Mouse (Mus musculus): Measurements from ENCODE around the gene Mtor. TPM values are rescaled to one million over a fixed set of nuclear protein-coding genes. Genes with fewer than 3 reads are reported as not detected.
A peak's percentile ranks its signal among the peaks of the same experiment; 100 is the strongest.

Gene Mtor
- total RNA-seq (2021), result 10 to 100 TPM; 85.4 to 91.7 TPM

DNA sequence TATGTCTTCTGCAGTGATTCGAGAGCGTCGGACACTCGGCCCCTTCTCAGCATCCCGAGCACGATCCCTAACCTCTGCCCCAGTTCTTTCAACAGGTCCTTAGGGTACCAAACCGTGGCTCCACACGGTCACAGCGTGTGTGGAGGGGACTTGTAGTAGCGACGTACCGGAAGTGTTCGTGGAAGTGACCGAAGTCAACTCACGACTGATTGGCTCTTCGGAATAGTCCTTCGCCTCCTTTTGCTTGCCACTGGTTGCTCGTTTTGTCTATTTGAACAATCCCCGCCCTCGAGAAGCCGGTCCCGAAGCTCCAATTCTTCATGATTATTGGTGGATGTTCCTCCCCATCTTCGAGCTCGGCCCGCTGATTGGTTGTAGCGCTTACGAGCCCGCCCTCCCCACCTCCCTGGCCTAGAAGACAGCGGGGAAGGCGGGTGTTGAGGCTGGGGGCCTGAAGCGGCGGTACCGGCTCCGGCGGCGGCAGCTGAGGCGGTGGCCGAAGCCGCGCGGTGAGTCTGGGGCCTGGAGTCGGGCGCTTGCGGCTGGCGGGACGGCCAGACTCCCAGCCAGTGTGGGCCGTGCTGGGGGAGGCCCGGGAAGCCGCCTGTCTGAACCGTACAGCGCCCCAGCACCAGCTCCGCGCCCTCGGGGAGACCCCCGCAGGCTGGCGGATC is at the start of gene Mtor:
Gene Mtor (plus strand): TSS at position 433 of the 674 bp plus-strand sequence.
- intact Hi-C loops (cut with DNase I), result no loop called here
- DNase-seq (ENCODE audit: low spot score in 2 of 2), result peak; percentile 92 to 99

GRCm38 (mm10) chr4:148399437-148400094 is 48.8 kb upstream of the Mtor start:
- DNase-seq (ENCODE audit: low spot score in 2 of 2), result no peak
- intact Hi-C loops (cut with DNase I), result loop anchor here (5.0 kb wide), 1 partner anchor 112 kb away; the partner anchor contains the start of gene Disp3

DNA sequence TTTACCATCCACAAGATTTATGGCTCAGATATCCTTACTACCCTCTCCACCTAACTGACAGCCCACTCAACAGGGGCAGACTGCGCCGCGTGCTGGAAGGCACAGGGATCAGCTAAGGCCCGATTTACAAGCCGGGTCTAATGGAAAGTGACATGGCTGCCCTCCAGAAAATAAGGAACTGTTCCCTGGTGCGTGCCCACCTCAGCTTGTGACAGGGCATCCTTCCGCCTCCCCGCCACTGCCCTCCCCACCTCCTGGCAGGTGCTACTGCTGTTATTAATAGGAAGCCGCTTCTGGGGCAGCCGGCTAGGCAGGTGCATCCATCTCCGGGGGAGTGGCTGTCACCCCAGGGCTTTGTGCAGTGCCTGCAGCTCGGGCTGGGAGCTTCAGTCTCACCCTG is 45.0 kb upstream of the Mtor start:
- intact Hi-C loops (cut with DNase I), result no loop called here
- no peak for DNase-seq (ENCODE audit: low spot score in 2 of 2)

- intact Hi-C loops (cut with DNase I), result no loop called here
- no peak for DNase-seq (ENCODE audit: low spot score in 2 of 2)
Observed at GRCm38 (mm10) chr4:148404748-148405147, 43.7 kb upstream of the Mtor start.

GRCm38 (mm10) chr4:148405255-148405788 is 43.1 kb upstream of the Mtor start:
- intact Hi-C loops (cut with DNase I), result no loop called here
- no peak for DNase-seq (ENCODE audit: low spot score in 2 of 2)

DNA sequence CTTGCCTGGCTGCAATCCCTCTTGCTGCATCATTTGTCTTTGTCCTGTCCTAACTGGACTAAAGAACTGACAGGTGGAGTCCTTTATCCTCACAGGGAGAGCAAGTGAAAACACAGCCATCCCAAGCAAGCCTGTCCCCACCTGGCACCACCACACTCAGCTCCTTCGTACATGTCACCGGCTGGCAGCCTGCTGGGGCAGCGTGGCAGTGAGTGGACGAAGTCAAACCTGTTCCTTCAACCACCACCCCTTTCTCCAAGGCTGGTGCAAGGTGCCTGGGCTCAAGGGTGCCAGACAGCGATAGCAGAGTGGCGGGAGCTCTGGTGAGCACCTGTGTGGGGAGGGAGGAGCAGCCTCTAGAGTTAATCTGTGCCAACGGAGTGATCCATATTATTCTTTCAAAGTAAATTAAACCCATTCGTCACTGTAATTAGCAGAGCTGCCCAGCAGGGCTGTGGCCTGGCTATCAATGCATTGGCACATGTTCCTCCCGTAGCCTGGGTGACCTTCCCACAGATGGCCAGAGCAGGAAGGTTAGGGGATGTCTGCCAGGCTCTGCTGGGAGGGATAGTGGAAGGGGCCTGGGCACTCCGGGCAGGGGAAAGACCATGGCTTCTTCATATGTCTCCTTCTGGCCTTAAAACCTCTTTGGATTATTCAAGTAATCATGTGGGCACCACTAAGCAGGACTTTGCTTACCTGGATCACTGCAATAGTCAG is 40.0 kb upstream of the Mtor start:
- no peak for DNase-seq (ENCODE audit: low spot score in 2 of 2)
- intact Hi-C loops (cut with DNase I), result no loop called here

- intact Hi-C loops (cut with DNase I), result no loop called here
- no peak for DNase-seq (ENCODE audit: low spot score in 2 of 2)
Observed at GRCm38 (mm10) chr4:148415575-148415974, 32.8 kb upstream of the Mtor start.

DNA sequence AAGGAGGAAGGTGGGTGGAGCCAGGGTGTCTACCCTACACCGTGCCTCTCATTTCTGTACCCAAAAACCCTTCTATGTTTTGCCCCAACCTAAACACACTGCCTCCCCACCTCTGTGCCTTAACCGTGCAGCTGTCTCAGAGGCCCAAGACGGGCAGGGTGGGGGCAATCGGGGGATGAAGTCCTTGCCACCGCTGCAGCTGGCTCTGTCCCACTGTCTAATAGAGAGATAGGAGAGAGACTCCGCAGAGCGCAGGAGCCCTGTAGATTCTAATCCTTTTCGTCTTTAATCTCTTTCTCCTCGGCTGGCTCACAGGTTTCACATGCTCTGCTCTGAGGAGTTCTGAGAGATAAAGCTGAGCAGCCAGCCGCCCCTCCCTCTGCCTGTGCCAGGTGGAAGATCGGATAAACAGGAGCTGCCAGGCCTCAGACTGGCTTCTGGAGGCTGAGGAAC is 31.3 kb upstream of the Mtor start:
- no peak for DNase-seq (ENCODE audit: low spot score in 2 of 2)
- intact Hi-C loops (cut with DNase I), result no loop called here

- no peak for DNase-seq (ENCODE audit: low spot score in 2 of 2)
- intact Hi-C loops (cut with DNase I), result no loop called here
Observed at GRCm38 (mm10) chr4:148417559-148417958, 30.9 kb upstream of the Mtor start.

GRCm38 (mm10) chr4:148426950-148427850 is 21.2 kb upstream of the Mtor start:
- no peak for DNase-seq (ENCODE audit: low spot score in 2 of 2)
- intact Hi-C loops (cut with DNase I), result loop anchor here (5.0 kb wide), 2 partner anchors 90 to 305 kb away; no protein-coding TSS in a partner anchor

- no peak for DNase-seq (ENCODE audit: low spot score in 2 of 2)
- intact Hi-C loops (cut with DNase I), result loop anchor here (5.0 kb wide), 2 partner anchors 91 to 306 kb away; no protein-coding TSS in a partner anchor
Observed at GRCm38 (mm10) chr4:148428544-148428943, 19.9 kb upstream of the Mtor start.

GRCm38 (mm10) chr4:148429121-148429520 is 19.3 kb upstream of the Mtor start:
- DNase-seq (ENCODE audit: low spot score in 2 of 2), result no peak
- intact Hi-C loops (cut with DNase I), result loop anchor here (1.0 to 5.0 kb wide), 3 partner anchors 92 to 307 kb away; no protein-coding TSS in a partner anchor

- intact Hi-C loops (cut with DNase I), result loop anchor here (1.0 to 5.0 kb wide), 4 partner anchors 72 to 307 kb away; no protein-coding TSS in a partner anchor
Observed at GRCm38 (mm10) chr4:148429686-148430085, 18.7 kb upstream of the Mtor start.

DNA sequence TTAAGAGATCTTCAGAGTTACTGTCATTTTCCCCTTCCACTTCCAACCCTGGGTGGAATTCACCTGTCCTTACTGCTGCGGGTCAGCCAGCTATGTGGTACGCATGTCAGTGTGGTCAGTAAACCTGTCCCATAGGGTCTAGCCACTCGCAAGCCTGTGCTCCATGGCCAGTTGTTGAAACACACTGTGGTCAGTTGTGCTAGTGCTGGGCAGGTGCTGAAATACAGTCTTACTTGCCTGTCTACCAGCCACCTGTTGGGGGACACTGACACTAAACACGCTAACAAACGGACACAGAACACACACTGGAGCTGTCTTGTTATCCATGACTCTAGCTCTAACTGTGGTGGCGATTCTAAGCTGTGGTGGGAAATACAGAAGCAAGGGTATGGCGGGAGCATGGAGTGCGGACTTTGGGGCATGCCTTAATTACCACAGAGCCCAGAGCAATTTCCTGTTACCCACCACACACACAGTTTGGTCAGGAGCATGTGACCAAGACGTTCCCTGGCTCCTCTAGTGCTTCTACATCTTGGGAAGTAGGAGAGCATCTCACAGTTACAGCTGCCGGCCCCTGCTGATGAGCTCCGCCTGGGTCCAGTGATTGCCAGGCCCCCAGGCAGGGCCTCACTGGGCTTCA is 17.4 kb upstream of the Mtor start:
- DNase-seq (ENCODE audit: low spot score in 2 of 2), result no peak
- intact Hi-C loops (cut with DNase I), result loop anchor here (5.0 kb wide), 1 partner anchor 74 kb away; no protein-coding TSS in a partner anchor

More at GRCm38 (mm10) chr4:148429686-148430085, 18.7 kb upstream of the Mtor start:
- DNase-seq (ENCODE audit: low spot score in 2 of 2), result peak; percentile 55 to 65

DNA sequence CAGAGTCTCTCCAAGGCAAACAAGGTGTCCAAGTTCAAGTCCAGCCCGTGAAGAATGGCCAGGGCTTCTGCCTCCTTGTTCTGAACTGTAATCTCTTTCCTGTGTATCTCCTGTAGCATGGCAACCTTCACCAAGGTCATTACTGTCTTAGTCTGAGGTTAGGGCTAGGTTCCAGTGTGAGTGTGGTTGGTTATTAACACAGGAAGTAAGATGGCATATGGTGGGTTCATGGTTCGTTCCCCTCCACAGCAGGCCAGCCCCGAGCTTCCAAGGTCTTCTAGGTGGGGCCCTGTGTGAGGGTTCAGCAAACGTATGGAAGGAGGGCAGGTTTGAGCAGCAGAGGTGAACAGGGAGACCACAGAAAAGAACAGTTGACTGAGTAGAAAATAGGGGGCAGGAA is 15.9 kb upstream of the Mtor start:
- intact Hi-C loops (cut with DNase I), result loop anchor here (5.0 kb wide), 1 partner anchor 75 kb away; no protein-coding TSS in a partner anchor
- no peak for DNase-seq (ENCODE audit: low spot score in 2 of 2)

DNA sequence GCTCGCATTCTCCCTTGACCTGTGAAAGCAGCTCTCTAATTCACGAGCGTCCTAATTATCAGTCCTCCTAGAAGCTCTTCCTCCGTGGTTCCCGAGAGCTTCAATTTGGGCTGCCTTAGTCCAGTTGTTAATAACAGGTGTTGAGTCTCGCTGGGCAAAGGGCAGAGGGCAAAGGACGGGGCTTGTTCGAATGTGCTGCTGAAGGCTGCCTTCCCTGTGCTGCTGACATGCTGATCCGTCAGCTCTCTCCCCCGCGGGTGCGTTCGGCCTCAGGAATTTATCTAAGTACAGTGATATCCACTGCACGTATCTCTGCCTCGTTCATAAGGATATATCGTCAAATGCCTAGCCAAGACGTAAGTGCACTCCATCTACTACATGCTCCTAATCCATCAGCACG is 15.1 kb upstream of the Mtor start:
- intact Hi-C loops (cut with DNase I), result loop anchor here (5.0 kb wide), 1 partner anchor 76 kb away; no protein-coding TSS in a partner anchor
- no peak for DNase-seq (ENCODE audit: low spot score in 2 of 2)

GRCm38 (mm10) chr4:148433813-148434212 is 14.6 kb upstream of the Mtor start:
- intact Hi-C loops (cut with DNase I), result loop anchor here (5.0 kb wide), 1 partner anchor 77 kb away; no protein-coding TSS in a partner anchor
- no peak for DNase-seq (ENCODE audit: low spot score in 2 of 2)

GRCm38 (mm10) chr4:148434554-148434953 is 13.9 kb upstream of the Mtor start:
- no peak for DNase-seq (ENCODE audit: low spot score in 2 of 2)
- intact Hi-C loops (cut with DNase I), result loop anchor here (5.0 kb wide), 1 partner anchor 77 kb away; no protein-coding TSS in a partner anchor

All from left cerebral cortex, postnatal 25 days (tissue).